Mouse (Mus musculus): ENCODE data around the gene Efcc1. TPM values are rescaled to one million over a fixed set of nuclear protein-coding genes. Genes with fewer than 3 reads are reported as not detected.

Efcc1 gene
- polyA plus RNA-seq, 1 experiment from 2014 or later, result 0.16 TPM

DNA sequence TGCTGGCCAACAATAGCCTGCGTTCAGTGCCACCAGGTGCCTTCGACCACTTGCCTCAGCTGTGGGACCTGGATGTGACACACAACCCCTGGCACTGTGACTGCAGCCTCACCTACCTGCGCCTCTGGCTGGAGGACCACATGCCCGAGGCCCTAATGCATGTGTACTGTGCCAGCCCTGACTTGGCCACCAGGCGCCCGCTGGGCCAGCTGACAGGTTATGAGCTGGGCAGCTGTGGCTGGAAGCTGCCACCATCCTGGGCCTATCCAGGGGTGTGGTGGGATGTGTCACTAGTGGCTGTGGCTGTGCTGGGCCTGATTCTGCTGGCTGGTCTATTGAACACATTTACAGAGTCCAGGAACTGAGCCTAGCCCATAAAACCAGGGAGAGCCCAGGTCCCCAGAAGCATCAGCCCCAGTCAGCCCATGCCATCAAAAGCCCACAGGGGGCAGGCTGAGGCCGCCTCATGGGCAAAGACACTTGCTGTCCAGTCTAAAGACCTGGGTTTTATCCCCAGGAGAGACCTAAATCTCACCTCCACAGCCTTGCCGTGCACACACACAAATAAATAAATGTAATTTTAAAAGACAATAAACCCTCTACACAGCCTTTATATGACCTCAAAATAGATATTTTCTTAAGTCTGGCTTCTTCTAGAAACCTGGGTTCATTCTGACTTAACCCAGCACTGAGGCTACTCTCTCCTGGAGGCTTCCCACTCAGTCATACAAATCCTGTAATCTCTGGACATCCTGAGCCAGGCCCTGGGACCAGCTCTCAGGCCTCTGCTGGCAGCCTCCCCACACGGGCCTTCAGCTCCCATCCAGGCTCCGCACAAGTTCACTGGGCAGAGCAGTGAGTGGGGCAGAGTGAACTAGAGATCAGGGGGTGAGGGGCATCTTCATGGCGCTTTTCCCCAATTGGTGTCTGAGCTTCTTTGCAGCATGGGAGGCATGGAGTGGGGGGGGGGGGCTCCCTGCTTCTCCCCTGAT, 48.8 kb downstream of the Efcc1 start:
- WGBS (ENCODE audit: insufficient replicate concordance), result 84% methylated on average over 11 of the region's 11 CpGs
- Histone ChIP-seq H3K27ac (replicated peaks) (peak overlapping the region; percentile 69), H3K9me3 (replicated peaks) (no peaks in the 10 kb centered on the region), H3K27me3 (no peaks in the 10 kb centered on the region), H3K4me1 (replicated peaks) (peaks cover 52% of the 10 kb centered on the region), H3K9ac (no peak overlapping the region), H3K4me3 (replicated peaks) (no peak overlapping the region), H3K4me2 (no peak overlapping the region), H3K36me3 (replicated peaks) (no peaks in the 10 kb centered on the region)
- no peak for ATAC-seq (ENCODE audit: insufficient read depth)

DNA sequence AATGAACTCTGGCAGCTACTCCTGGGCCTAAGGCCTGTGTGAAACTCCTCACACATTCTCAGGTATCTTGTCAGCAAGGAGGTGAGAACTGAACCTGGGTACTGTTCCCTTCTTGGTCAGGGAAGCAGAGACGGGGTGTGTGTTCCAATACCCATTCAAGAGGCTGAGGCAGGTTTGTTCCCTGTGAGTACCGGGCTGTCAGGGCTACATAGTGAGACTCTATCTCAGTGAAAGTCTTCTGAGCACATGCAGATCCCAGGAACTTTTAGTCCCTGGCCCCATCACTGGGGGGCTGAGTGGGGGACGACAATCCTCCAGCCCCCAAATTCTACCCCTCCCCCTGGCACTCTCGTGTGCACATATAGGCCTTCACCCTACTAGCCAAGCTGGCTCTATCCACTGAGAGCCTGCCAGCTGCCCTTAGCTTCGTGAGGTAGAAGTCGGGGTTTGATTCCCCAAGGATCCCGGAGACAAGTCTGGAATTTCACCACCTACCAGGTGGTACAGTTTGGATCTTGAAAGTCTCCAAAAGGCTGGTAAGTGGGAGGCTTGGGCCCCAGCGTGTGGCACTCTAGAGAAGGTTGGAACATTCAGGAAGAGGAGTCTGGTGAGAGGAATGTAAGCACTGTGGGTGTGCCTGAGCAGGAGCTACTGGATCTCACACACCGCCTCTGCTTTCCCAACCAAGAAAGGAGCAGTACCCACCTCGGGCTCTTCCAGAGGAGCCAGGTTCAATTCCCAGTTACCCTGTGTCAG, 50.1 kb downstream of the Efcc1 start:
- H3K27ac ChIP-seq (replicated peaks), result no peak overlapping the region
- 76% methylated on average over 10 of the region's 10 CpGs for WGBS (ENCODE audit: insufficient replicate concordance)

DNA sequence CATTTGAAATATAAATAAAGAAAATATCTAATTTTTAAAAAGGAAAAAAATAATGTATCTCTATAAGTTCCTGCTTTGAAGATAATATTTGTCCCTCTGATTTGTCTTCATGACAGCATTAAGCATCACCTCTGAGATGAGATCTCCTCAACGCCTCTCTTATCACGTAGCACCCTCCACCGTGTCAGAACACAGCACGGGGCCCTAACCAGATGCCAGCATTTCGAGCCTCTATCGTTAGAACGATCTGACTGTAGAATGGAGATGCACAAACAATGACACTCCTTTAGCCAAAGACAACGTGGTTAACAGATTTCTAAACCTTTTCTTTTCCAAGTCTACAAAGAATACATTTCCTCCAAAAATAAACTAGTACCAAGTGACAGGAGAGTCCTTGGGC, 53.4 kb downstream of the Efcc1 start:
- Histone ChIP-seq H3K4me3 (replicated peaks) (no peak overlapping the region), H3K4me1 (replicated peaks) (peaks cover 44% of the 10 kb centered on the region), H3K27me3 (no peaks in the 10 kb centered on the region), H3K9ac (no peak overlapping the region), H3K9me3 (replicated peaks) (no peaks in the 10 kb centered on the region), H3K27ac (replicated peaks) (no peak overlapping the region; the same call in 1 of the 2 replicates), H3K4me2 (no peak overlapping the region), H3K36me3 (replicated peaks) (peaks cover 16% of the 10 kb centered on the region)
- no peak for ATAC-seq (ENCODE audit: insufficient read depth)
- 29% methylated on average over 8 of the region's 8 CpGs for WGBS (ENCODE audit: insufficient replicate concordance)

More for the DNA sequence above, 50.1 kb downstream of the Efcc1 start:
- no peaks in the 10 kb centered on the region for H3K36me3 ChIP-seq (replicated peaks)
- ATAC-seq (ENCODE audit: insufficient read depth), result no peak
- no peak overlapping the region for H3K9ac ChIP-seq
- no peak overlapping the region for H3K4me3 ChIP-seq (replicated peaks)
- H3K4me2 ChIP-seq, result no peak overlapping the region
- H3K4me1 ChIP-seq (replicated peaks), result peaks cover 53% of the 10 kb centered on the region
- H3K27me3 ChIP-seq, result no peaks in the 10 kb centered on the region
- no peaks in the 10 kb centered on the region for H3K9me3 ChIP-seq (replicated peaks)

DNA sequence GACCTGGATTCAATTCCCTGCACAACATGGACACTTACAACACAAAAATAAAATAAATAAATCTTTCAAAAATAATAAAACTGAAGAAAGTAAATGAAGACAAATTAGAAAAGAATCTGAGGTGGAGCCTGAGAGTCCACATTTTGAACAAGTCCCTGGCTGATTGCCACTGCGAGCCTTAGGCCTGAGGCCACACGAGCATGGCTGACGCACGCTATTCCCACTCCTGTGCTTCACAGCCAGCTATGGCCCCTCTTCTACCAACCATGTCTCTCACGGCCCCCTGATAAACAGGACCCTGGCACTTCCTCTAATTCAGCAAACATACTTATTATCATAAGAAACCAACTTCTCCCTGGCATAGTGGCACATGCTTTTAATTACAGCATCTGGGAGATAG, 56.0 kb downstream of the Efcc1 start:
- WGBS (ENCODE audit: insufficient replicate concordance), result 69% methylated on average over 5 of the region's 5 CpGs

GRCm38 (mm10) chr6:87787108-87787890, 56.6 kb downstream of the Efcc1 start:
- Histone ChIP-seq H3K4me1 (replicated peaks) (peaks cover 72% of the 10 kb centered on the region), H3K27me3 (no peaks in the 10 kb centered on the region), H3K4me2 (no peak overlapping the region), H3K36me3 (replicated peaks) (peaks cover 48% of the 10 kb centered on the region), H3K4me3 (replicated peaks) (no peak overlapping the region), H3K27ac (replicated peaks) (peak overlapping the region; percentile 96; the same call in 1 of the 2 replicates), H3K9ac (peak overlapping the region; percentile 5; the same call in 1 of the 2 replicates), H3K9me3 (replicated peaks) (no peaks in the 10 kb centered on the region)
- WGBS (ENCODE audit: insufficient replicate concordance), result 64% methylated on average over 6 of the region's 6 CpGs
- ATAC-seq (ENCODE audit: insufficient read depth), result no peak

More for the DNA sequence above, 56.0 kb downstream of the Efcc1 start:
- Histone ChIP-seq H3K9me3 (replicated peaks) (no peaks in the 10 kb centered on the region), H3K4me3 (replicated peaks) (no peak overlapping the region), H3K36me3 (replicated peaks) (peaks cover 42% of the 10 kb centered on the region), H3K27ac (replicated peaks) (peak overlapping the region; percentile 96; the same call in 1 of the 2 replicates), H3K9ac (no peak overlapping the region), H3K4me2 (no peak overlapping the region), H3K27me3 (no peaks in the 10 kb centered on the region), H3K4me1 (replicated peaks) (peaks cover 65% of the 10 kb centered on the region)
- ATAC-seq (ENCODE audit: insufficient read depth), result no peak

- H3K4me2 ChIP-seq, result no peak overlapping the region
- H3K9me3 ChIP-seq (replicated peaks), result no peaks in the 10 kb centered on the region
- no peak overlapping the region for H3K4me3 ChIP-seq (replicated peaks)
- peak overlapping the region; percentile 96 for H3K27ac ChIP-seq (replicated peaks)
- ATAC-seq (ENCODE audit: insufficient read depth), result no peak
- H3K4me1 ChIP-seq (replicated peaks), result peaks cover 77% of the 10 kb centered on the region
- H3K9ac ChIP-seq, result 0 out of 2 replicates have a peak overlapping the region, but pooled peaks have one; percentile 4
- 83% methylated on average over 9 of the region's 9 CpGs for WGBS (ENCODE audit: insufficient replicate concordance)
- peaks cover 59% of the 10 kb centered on the region for H3K36me3 ChIP-seq (replicated peaks)
- H3K27me3 ChIP-seq, result no peaks in the 10 kb centered on the region
Measured at GRCm38 (mm10) chr6:87788266-87788895, 57.7 kb downstream of the Efcc1 start.

DNA sequence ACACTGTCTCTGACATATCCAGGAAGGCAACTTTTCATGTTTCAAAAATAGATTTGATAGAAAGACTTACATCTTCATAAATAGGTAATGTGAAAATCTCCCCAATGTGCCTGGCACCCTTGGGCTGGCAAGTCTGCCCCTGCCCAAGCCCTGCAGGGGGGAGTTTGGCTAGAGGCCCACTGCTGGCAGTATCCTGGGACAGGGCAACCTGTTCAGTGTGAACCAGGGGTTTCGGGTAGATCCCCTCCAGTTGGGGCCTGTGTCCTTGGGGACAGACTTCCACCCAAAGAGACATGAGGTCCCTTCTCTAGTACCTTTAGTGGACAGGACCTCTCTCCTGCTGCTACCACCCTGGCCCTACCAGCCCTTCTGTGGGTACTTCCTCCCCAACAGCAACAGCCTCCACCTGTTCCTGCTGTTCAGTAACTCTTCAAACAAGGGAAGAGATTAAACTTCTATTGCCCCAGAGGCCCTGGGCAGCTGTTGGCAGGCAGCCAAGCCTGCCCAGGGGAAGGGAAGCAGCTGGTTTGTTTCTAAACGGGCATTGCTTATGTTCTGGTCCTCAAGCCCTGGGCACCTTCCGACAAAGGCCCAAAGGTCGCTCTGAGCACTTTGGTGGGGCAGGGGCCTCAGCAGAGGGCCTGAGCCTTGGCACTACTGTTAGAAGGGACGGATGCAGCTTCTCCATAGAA, 58.4 kb downstream of the Efcc1 start:
- peaks cover 66% of the 10 kb centered on the region for H3K36me3 ChIP-seq (replicated peaks)
- 0 out of 2 replicates have a peak overlapping the region, but pooled peaks have one; percentile 50 for H3K9ac ChIP-seq
- no peak overlapping the region for H3K4me3 ChIP-seq (replicated peaks)
- peak overlapping the region; percentile 16; the same call in 1 of the 2 replicates for H3K4me2 ChIP-seq
- WGBS (ENCODE audit: insufficient replicate concordance), result 45% methylated on average over 5 of the region's 5 CpGs
- H3K27ac ChIP-seq (replicated peaks), result peak overlapping the region; percentile 96
- no peaks in the 10 kb centered on the region for H3K9me3 ChIP-seq (replicated peaks)
- H3K27me3 ChIP-seq, result no peaks in the 10 kb centered on the region
- ATAC-seq (ENCODE audit: insufficient read depth), result no peak
- peaks cover 73% of the 10 kb centered on the region for H3K4me1 ChIP-seq (replicated peaks)

DNA sequence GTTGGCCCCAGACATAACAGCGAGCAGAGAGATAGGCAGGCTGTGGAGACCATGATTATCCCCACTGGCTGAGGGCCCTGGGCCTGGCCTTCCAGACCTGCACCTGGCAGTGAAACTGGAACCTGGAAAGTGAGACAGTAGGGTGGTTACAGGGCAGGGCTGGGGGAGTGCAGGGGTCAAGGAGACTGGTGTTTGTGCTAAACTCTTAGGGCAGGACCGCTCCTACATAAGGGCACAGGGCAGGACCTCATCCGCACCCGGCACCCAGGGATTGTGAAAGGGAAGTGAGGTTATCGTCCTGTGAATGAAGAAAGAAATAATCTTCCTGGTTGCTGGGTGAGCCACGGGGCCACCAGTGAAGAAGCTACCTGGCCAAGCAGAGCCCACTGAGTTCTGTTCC, 59.1 kb downstream of the Efcc1 start:
- Histone ChIP-seq H3K36me3 (replicated peaks) (peaks cover 73% of the 10 kb centered on the region), H3K27ac (replicated peaks) (peak overlapping the region; percentile 96), H3K9me3 (replicated peaks) (no peaks in the 10 kb centered on the region), H3K27me3 (no peaks in the 10 kb centered on the region), H3K4me3 (replicated peaks) (no peak overlapping the region), H3K4me2 (0 out of 2 replicates have a peak overlapping the region, but pooled peaks have one; percentile 65), H3K4me1 (replicated peaks) (peaks cover 76% of the 10 kb centered on the region), H3K9ac (peak overlapping the region; percentile 50)
- no peak for ATAC-seq (ENCODE audit: insufficient read depth)
- WGBS (ENCODE audit: insufficient replicate concordance), result 67% methylated on average over 6 of the region's 6 CpGs

DNA sequence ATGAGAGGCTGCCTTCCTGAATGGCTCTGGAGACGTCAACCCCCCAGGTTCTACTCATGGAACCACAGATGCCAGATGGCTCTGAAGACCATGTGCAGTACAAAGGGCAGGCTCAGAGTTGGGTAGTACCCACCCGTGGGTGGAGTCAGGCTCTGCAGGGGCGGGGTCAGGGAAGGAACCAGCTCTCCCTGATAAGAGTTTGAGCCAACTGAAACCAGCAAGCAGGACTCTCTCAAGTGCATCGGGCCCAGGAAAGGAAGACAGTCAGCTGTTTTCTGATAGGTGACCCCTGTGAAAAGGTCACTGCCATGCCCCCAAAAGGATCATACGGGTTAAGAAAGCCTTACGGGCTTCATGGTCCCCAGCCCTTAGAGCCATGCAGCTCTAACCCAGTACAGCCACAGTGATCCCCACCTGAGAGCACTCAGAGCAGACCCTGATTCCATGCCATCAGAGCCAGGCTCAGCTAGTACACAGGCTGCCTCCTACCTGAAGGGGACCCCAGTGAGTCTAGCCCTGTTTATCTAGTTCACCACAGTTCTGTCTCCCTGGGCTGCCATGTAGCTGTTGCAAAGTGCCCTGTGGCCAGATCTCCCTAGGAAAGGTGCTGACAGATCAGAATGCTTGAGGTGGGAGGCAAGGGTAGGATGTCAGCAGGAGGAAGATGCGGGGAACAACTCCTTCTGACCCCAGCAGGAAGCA, 60.3 kb downstream of the Efcc1 start:
- Histone ChIP-seq H3K27me3 (no peaks in the 10 kb centered on the region), H3K9ac (peak overlapping the region; percentile 54), H3K36me3 (replicated peaks) (peaks cover 78% of the 10 kb centered on the region), H3K27ac (replicated peaks) (peak overlapping the region; percentile 96), H3K4me1 (replicated peaks) (peaks cover 82% of the 10 kb centered on the region), H3K4me3 (replicated peaks) (peak overlapping the region; percentile 25), H3K4me2 (peak overlapping the region; percentile 65), H3K9me3 (replicated peaks) (no peaks in the 10 kb centered on the region)
- peak; percentile 92 for ATAC-seq (ENCODE audit: insufficient read depth)
- WGBS (ENCODE audit: insufficient replicate concordance), result 21% methylated on average over 7 of the region's 7 CpGs

Measured in liver, embryonic 15.5 days (tissue).